Mouse (Mus musculus): ENCODE data around the gene Gm13289. TPM values are rescaled to one million over a fixed set of nuclear protein-coding genes. Genes with fewer than 3 reads are reported as not detected.
"Not testable (repeated sequence)": the region's sequence is repeated elsewhere in the genome, so short reads cannot be mapped to it uniquely, and the experiment has no call there.

Gm13289 gene
- polyA plus RNA-seq, 1 experiment from 2014 or later: not detected

- not testable (repeated sequence) for H3K27ac ChIP-seq
These were observed 17.4 kb downstream of the Gm13289 start, which contains the start of gene Gm13275 for GRCm38 (mm10) chr4:88793936-88794675. Gene Gm13275, plus strand, starts transcription at chr4:88794487.

GRCm38 (mm10) chr4:88797097-88797496 is 20.4 kb downstream of the Gm13289 start, which contains the start of gene Gm13279:
Gene Gm13279, plus strand, starts transcription at chr4:88797397.
- not testable (repeated sequence) for H3K9ac ChIP-seq; H3K36me3 ChIP-seq (replicated peaks); H3K4me2 ChIP-seq; H3K4me1 ChIP-seq; H3K27me3 ChIP-seq (replicated peaks); H3K4me3 ChIP-seq; ATAC-seq (replicated peaks); H3K27ac ChIP-seq; H3K9me3 ChIP-seq
- no CpG with 5 or more reads among the region's 28 CpGs for WGBS

More at GRCm38 (mm10) chr4:88793936-88794675, 17.4 kb downstream of the Gm13289 start, which contains the start of gene Gm13275:
- H3K4me2 ChIP-seq; ATAC-seq (replicated peaks); H3K27me3 ChIP-seq (replicated peaks); H3K9me3 ChIP-seq; H3K36me3 ChIP-seq (replicated peaks); H3K4me1 ChIP-seq; H3K4me3 ChIP-seq; H3K9ac ChIP-seq: not testable (repeated sequence)
- WGBS: 1% methylated on average over 18 of the region's 52 CpGs

GRCm38 (mm10) chr4:88799365-88799764 is 22.6 kb downstream of the Gm13289 start, which contains the start of gene Gm13285:
Gene Gm13285, plus strand, starts transcription at chr4:88799665.
- H3K36me3 ChIP-seq (replicated peaks); H3K9me3 ChIP-seq; H3K27me3 ChIP-seq (replicated peaks); ATAC-seq (replicated peaks); H3K4me2 ChIP-seq; H3K4me1 ChIP-seq; H3K27ac ChIP-seq; H3K9ac ChIP-seq; H3K4me3 ChIP-seq: not testable (repeated sequence)
- WGBS: 15% methylated on average over 5 of the region's 7 CpGs

GRCm38 (mm10) chr4:88802954-88803353 is 26.2 kb downstream of the Gm13289 start, which contains the start of gene Gm13287:
Gene Gm13287, plus strand, starts transcription at chr4:88803254.
- H3K4me2 ChIP-seq; H3K27ac ChIP-seq; ATAC-seq (replicated peaks); H3K9ac ChIP-seq; H3K4me1 ChIP-seq; H3K9me3 ChIP-seq; H3K27me3 ChIP-seq (replicated peaks); H3K4me3 ChIP-seq; H3K36me3 ChIP-seq (replicated peaks): not testable (repeated sequence)
- no CpG with 5 or more reads among the region's 29 CpGs for WGBS

- not testable (repeated sequence) for H3K9me3 ChIP-seq; H3K27ac ChIP-seq; H3K27me3 ChIP-seq (replicated peaks); H3K9ac ChIP-seq; H3K4me1 ChIP-seq; H3K36me3 ChIP-seq (replicated peaks); ATAC-seq (replicated peaks)
- WGBS: no CpG with 5 or more reads among the region's 8 CpGs
- H3K4me3 ChIP-seq: peak within 1 kb of the TSS; percentile 22; the same call in 1 of the 2 replicates
- peak within 1 kb of the TSS; percentile 43 for H3K4me2 ChIP-seq
These were observed 28.5 kb downstream of the Gm13289 start, which contains the start of gene Gm13288 for GRCm38 (mm10) chr4:88805231-88805630. Gene Gm13288, plus strand, starts transcription at chr4:88805531.

- H3K27ac ChIP-seq; H3K36me3 ChIP-seq (replicated peaks); H3K9me3 ChIP-seq; ATAC-seq (replicated peaks); H3K27me3 ChIP-seq (replicated peaks); H3K9ac ChIP-seq; H3K4me1 ChIP-seq: not testable (repeated sequence)
- peak overlapping the region; percentile 22; the same call in 1 of the 2 replicates for H3K4me3 ChIP-seq
- 0% methylated on average over 1 of the region's 34 CpGs for WGBS
- H3K4me2 ChIP-seq: peak overlapping the region; percentile 43
These were observed 29.0 kb downstream of the Gm13289 start for GRCm38 (mm10) chr4:88805761-88806160.

GRCm38 (mm10) chr4:88815928-88816327 is 39.2 kb downstream of the Gm13289 start, which contains the start of gene Ifna7:
Gene Ifna7, plus strand, starts transcription at chr4:88816228.
- ATAC-seq (replicated peaks): no peak
- WGBS: 61% methylated on average over 3 of the region's 3 CpGs

GRCm38 (mm10) chr4:88819659-88820058 is 42.9 kb downstream of the Gm13289 start, which contains the start of gene Ifna11:
Gene Ifna11, plus strand, starts transcription at chr4:88819959.
- Histone ChIP-seq H3K9me3 (no peaks in the 10 kb centered on the region), H3K4me1 (no peaks in the 10 kb centered on the region), H3K4me2 (no peak within 1 kb of the TSS), H3K27me3 (replicated peaks) (no peaks in the 10 kb centered on the region), H3K4me3 (no peak within 1 kb of the TSS), H3K9ac (no peak within 1 kb of the TSS), H3K27ac (no peak within 1 kb of the TSS), H3K36me3 (replicated peaks) (no peaks in the 10 kb centered on the region)
- no peak for ATAC-seq (replicated peaks)
- WGBS: 70% methylated on average over 1 of the region's 1 CpGs

More at GRCm38 (mm10) chr4:88815928-88816327, 39.2 kb downstream of the Gm13289 start, which contains the start of gene Ifna7:
- no peaks in the 10 kb centered on the region for H3K36me3 ChIP-seq (replicated peaks)
- H3K27me3 ChIP-seq (replicated peaks): no peaks in the 10 kb centered on the region
- no peak within 1 kb of the TSS for H3K27ac ChIP-seq
- H3K4me1 ChIP-seq: no peaks in the 10 kb centered on the region
- no peak within 1 kb of the TSS for H3K4me3 ChIP-seq
- no peaks in the 10 kb centered on the region for H3K9me3 ChIP-seq
- no peak within 1 kb of the TSS for H3K9ac ChIP-seq
- no peak within 1 kb of the TSS for H3K4me2 ChIP-seq

GRCm38 (mm10) chr4:88822995-88823394 is 46.3 kb downstream of the Gm13289 start:
- WGBS: 33% methylated on average over 4 of the region's 4 CpGs
- no peak for ATAC-seq (replicated peaks)
- no peak overlapping the region for H3K9ac ChIP-seq

More at GRCm38 (mm10) chr4:88822995-88823394, 46.3 kb downstream of the Gm13289 start:
- Histone ChIP-seq H3K27ac (no peak overlapping the region), H3K4me1 (no peaks in the 10 kb centered on the region), H3K4me2 (no peak overlapping the region), H3K9me3 (no peaks in the 10 kb centered on the region), H3K36me3 (replicated peaks) (no peaks in the 10 kb centered on the region), H3K27me3 (replicated peaks) (no peaks in the 10 kb centered on the region), H3K4me3 (no peak overlapping the region)

Other genes with a start within 250 kb of the Gm13289 start
- not detected in 2 replicates for gene Ifna15, start 218.7 kb upstream of the Gm13289 start, polyA plus RNA-seq (2015; fragmentation: Nextera tagmentation; extraction: Ambion mirVana)
- not detected in 2 replicates for gene Ifna14, start 205.1 kb upstream of the Gm13289 start, polyA plus RNA-seq (2015; fragmentation: Nextera tagmentation; extraction: Ambion mirVana)
- not detected in 2 replicates for gene Ifna9, start 184.5 kb upstream of the Gm13289 start, polyA plus RNA-seq (2015; fragmentation: Nextera tagmentation; extraction: Ambion mirVana)
- not detected in 2 replicates for gene Ifna12, start 173.5 kb upstream of the Gm13289 start, polyA plus RNA-seq (2015; fragmentation: Nextera tagmentation; extraction: Ambion mirVana)
- gene C87499, start 142.5 kb upstream of the Gm13289 start, polyA plus RNA-seq (2015; fragmentation: Nextera tagmentation; extraction: Ambion mirVana): not detected in 2 replicates
- gene Ifna13, start 132.5 kb upstream of the Gm13289 start, polyA plus RNA-seq (2015; fragmentation: Nextera tagmentation; extraction: Ambion mirVana): not detected in 2 replicates
- gene Ifna16, start 100.0 kb upstream of the Gm13289 start, polyA plus RNA-seq (2015; fragmentation: Nextera tagmentation; extraction: Ambion mirVana): not detected in 2 replicates
- not detected in 2 replicates for gene Ifna2, start 93.0 kb upstream of the Gm13289 start, polyA plus RNA-seq (2015; fragmentation: Nextera tagmentation; extraction: Ambion mirVana)
- gene Ifnab, start 85.6 kb upstream of the Gm13289 start, polyA plus RNA-seq (2015; fragmentation: Nextera tagmentation; extraction: Ambion mirVana): not detected in 2 replicates
- 1.2 and 1.6 TPM in 2 replicates for gene Gm26566, start 55.1 kb upstream of the Gm13289 start, polyA plus RNA-seq (2015; fragmentation: Nextera tagmentation; extraction: Ambion mirVana)
- 112 and 117 TPM in 2 replicates for gene Klhl9, start 54.5 kb upstream of the Gm13289 start, polyA plus RNA-seq (2015; fragmentation: Nextera tagmentation; extraction: Ambion mirVana)
- gene Gm13271, start 22.1 kb upstream of the Gm13289 start, polyA plus RNA-seq (2015; fragmentation: Nextera tagmentation; extraction: Ambion mirVana): not detected in 2 replicates
- gene Gm13283, start 16.8 kb upstream of the Gm13289 start, polyA plus RNA-seq (2015; fragmentation: Nextera tagmentation; extraction: Ambion mirVana): not detected in 2 replicates
- gene Gm13290, start 3.1 kb upstream of the Gm13289 start, polyA plus RNA-seq (2015; fragmentation: Nextera tagmentation; extraction: Ambion mirVana): not detected in 2 replicates
- gene Gm13272, start 2.9 kb downstream of the Gm13289 start, polyA plus RNA-seq (2015; fragmentation: Nextera tagmentation; extraction: Ambion mirVana): not detected in 2 replicates
- 0.14 and 0.17 TPM in 2 replicates for gene Ifnz, start 5.2 kb downstream of the Gm13289 start, polyA plus RNA-seq (2015; fragmentation: Nextera tagmentation; extraction: Ambion mirVana)
- gene Gm13276, start 8.8 kb downstream of the Gm13289 start, polyA plus RNA-seq (2015; fragmentation: Nextera tagmentation; extraction: Ambion mirVana): not detected in 2 replicates
- gene Gm13277, start 11.7 kb downstream of the Gm13289 start, polyA plus RNA-seq (2015; fragmentation: Nextera tagmentation; extraction: Ambion mirVana): not detected in 2 replicates
- gene Gm13278, start 14.6 kb downstream of the Gm13289 start, polyA plus RNA-seq (2015; fragmentation: Nextera tagmentation; extraction: Ambion mirVana): not detected in 2 replicates
- gene Gm13275, start 17.6 kb downstream of the Gm13289 start, polyA plus RNA-seq (2015; fragmentation: Nextera tagmentation; extraction: Ambion mirVana): not detected in 2 replicates
- gene Gm13279, start 20.5 kb downstream of the Gm13289 start, polyA plus RNA-seq (2015; fragmentation: Nextera tagmentation; extraction: Ambion mirVana): not detected in 2 replicates
- not detected in 2 replicates for gene Gm13285, start 22.7 kb downstream of the Gm13289 start, polyA plus RNA-seq (2015; fragmentation: Nextera tagmentation; extraction: Ambion mirVana)
- not detected in 2 replicates for gene Gm13287, start 26.3 kb downstream of the Gm13289 start, polyA plus RNA-seq (2015; fragmentation: Nextera tagmentation; extraction: Ambion mirVana)
- gene Gm13288, start 28.6 kb downstream of the Gm13289 start, polyA plus RNA-seq (2015; fragmentation: Nextera tagmentation; extraction: Ambion mirVana): not detected in 2 replicates
- not detected in 2 replicates for gene Ifna7, start 39.3 kb downstream of the Gm13289 start, polyA plus RNA-seq (2015; fragmentation: Nextera tagmentation; extraction: Ambion mirVana)
- gene Ifna11, start 43.0 kb downstream of the Gm13289 start, polyA plus RNA-seq (2015; fragmentation: Nextera tagmentation; extraction: Ambion mirVana): not detected in 2 replicates
- not detected in 2 replicates for gene Ifna6, start 50.5 kb downstream of the Gm13289 start, polyA plus RNA-seq (2015; fragmentation: Nextera tagmentation; extraction: Ambion mirVana)
- not detected in 2 replicates for gene Ifna5, start 58.6 kb downstream of the Gm13289 start, polyA plus RNA-seq (2015; fragmentation: Nextera tagmentation; extraction: Ambion mirVana)
- gene Ifna4, start 64.9 kb downstream of the Gm13289 start, polyA plus RNA-seq (2015; fragmentation: Nextera tagmentation; extraction: Ambion mirVana): not detected in 2 replicates
- gene Ifna1, start 73.2 kb downstream of the Gm13289 start, polyA plus RNA-seq (2015; fragmentation: Nextera tagmentation; extraction: Ambion mirVana): not detected in 2 replicates
- not detected in 2 replicates for gene Ifne, start 103.3 kb downstream of the Gm13289 start, polyA plus RNA-seq (2015; fragmentation: Nextera tagmentation; extraction: Ambion mirVana)

Measured in midbrain, embryonic 15.5 days (tissue).